Mouse (Mus musculus) cortical plate, adult 2 months (tissue): ENCODE results near the gene Stom. TPM values are rescaled to one million over a fixed set of nuclear protein-coding genes. Genes with fewer than 3 reads are reported as not detected.

Source experiments
- H3K27ac ChIP-seq: fragments of 200-500 bp; 2 replicates; pipeline ENCODE4 v1.5.1; 2012; ENCODE audit warnings: low read length, control low read depth, inconsistent platforms; ENCODE audit not compliant: insufficient read depth
- H3K4me1 ChIP-seq: fragments of 200-500 bp; 2 replicates; pipeline ENCODE4 v1.6.1; 2011; ENCODE audit warnings: low read length; ENCODE audit not compliant: control insufficient read depth, insufficient read depth
- H3K4me3 ChIP-seq: fragments of 200-500 bp; 2 replicates; pipeline ENCODE4 v1.5.1; 2011; ENCODE audit warnings: mild to moderate bottlenecking, low read length, control low read depth; ENCODE audit not compliant: insufficient read depth
- CTCF ChIP-seq: fragments of 200-500 bp; IDR thresholded peaks from 2 replicates; pipeline ENCODE4 v1.5.1; 2011; ENCODE audit warnings: mild to moderate bottlenecking, control low read depth, low read length; ENCODE audit not compliant: insufficient read depth; ENCODE audit errors: extremely low read depth
- POLR2A ChIP-seq: fragments of 200-500 bp; IDR thresholded peaks from 2 replicates; pipeline ENCODE4 v1.6.1; 2011; ENCODE audit warnings: mild to moderate bottlenecking, low read length, control low read depth; ENCODE audit not compliant: insufficient read depth; ENCODE audit errors: extremely low read depth
- polyA plus RNA-seq: library from polyadenylated mRNA; depleted of rRNA; stranded (reverse); fragments of >200 nt; gene quantifications from 2 replicates; pipeline ENCODE4 v1.2.3, GENCODE M21; 2012; rRNA removed

Stom gene
- polyA plus RNA-seq, 1 experiment: 14.7 TPM

DNA sequence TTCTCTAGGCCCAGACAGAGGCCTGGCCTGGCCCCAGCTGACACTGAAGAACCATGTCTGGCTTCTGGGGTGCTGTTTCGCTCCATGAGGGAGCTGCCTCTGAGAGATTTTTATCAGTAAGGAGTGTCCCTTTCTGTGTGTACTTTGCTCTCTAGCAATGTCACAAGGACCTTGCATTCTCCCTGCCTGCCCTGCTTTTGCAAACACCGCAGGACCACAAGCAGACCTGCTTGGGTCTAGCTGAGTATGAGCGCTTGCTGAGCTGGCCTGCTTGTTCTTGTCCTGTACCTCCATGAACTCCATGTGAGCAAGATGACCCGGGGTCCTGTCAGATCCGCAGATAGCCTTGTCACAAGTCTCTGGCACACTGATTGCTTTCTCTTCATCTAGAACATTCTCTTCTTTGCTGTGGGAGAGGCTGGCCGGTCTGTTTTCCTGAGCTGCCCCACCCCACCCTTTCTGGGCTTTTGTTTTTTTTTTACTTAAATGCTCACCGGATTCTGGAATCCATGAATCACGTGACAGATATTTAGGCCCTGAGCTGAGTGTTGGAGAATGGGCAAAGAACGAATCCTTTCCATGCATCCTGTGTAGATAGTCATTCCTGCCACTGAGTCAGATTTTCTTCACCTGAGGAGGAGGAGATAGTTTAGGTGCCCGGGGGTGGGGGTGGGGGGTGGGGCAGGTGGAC is 68.8 kb downstream of the Stom start:
- Histone ChIP-seq H3K27ac (no peak overlapping the region), H3K4me3 (no peak overlapping the region), H3K4me1 (peaks cover 8% of the 10 kb centered on the region)
- TF ChIP-seq POLR2A (no peak), CTCF (no peak)

GRCm38 (mm10) chr2:35267156-35267875 is 69.5 kb downstream of the Stom start:
- no peak overlapping the region for H3K27ac ChIP-seq
- peaks cover 5% of the 10 kb centered on the region for H3K4me1 ChIP-seq
- no peak overlapping the region for H3K4me3 ChIP-seq
- TF ChIP-seq POLR2A: no peak
- no peak for TF ChIP-seq CTCF

DNA sequence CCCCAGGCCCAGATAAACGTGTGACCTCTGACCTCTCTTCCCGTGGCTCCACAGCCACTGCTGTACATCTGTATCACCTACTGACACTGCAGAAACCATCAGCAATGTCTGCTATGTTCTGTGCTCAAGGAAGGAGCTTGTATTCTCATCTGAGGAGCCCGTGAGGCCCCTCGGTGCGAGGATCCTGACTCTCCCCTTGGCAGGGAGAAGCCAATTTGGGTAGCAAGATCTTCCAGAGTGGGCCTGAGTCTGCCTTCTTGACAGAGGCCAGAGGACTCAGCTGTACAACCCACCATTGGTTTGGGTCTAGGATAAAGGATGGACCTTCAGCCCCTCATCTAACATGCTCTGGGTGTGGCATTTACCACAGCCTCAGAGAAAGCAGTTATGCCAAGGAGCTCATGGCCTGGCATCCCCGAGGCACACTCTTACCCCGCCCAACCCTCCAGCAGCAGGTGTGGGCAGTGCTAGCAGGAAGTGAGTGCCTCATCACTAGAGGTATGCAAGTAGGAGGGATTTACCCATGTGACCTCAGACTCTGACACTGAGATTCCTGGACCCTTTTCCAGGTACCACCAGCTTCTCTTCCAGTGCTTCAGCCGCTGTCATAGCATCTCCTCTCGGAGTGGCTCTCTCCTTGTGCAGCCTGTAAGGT is 70.4 kb downstream of the Stom start:
- H3K27ac ChIP-seq: no peak overlapping the region
- H3K4me3 ChIP-seq: no peak overlapping the region
- no peak for TF ChIP-seq POLR2A
- TF ChIP-seq CTCF: no peak
- H3K4me1 ChIP-seq: peaks cover 5% of the 10 kb centered on the region

GRCm38 (mm10) chr2:35265775-35266174 is 71.0 kb downstream of the Stom start:
- TF ChIP-seq CTCF (no peak), POLR2A (no peak)
- no peak overlapping the region for H3K4me3 ChIP-seq
- H3K4me1 ChIP-seq: peaks cover 4% of the 10 kb centered on the region
- no peak overlapping the region for H3K27ac ChIP-seq

GRCm38 (mm10) chr2:35265296-35265695 is 71.5 kb downstream of the Stom start:
- H3K4me1 ChIP-seq: peaks cover 4% of the 10 kb centered on the region
- no peak for TF ChIP-seq POLR2A
- TF ChIP-seq CTCF: peak; percentile 78
- no peak overlapping the region for H3K27ac ChIP-seq
- no peak overlapping the region for H3K4me3 ChIP-seq

- Histone ChIP-seq H3K4me3 (no peak overlapping the region), H3K4me1 (peaks cover 2% of the 10 kb centered on the region; the same call in 1 of the 2 replicates), H3K27ac (no peak overlapping the region)
- TF ChIP-seq CTCF: no peak
- no peak for TF ChIP-seq POLR2A
These were observed 72.7 kb downstream of the Stom start for GRCm38 (mm10) chr2:35264095-35264494.

Other genes starting within 250 kb of the Stom start
- 0.52 and 0.59 TPM in 2 replicates for gene AI182371, start 235.4 kb downstream of the Stom start, polyA plus RNA-seq
- gene Cntrl, start 227.5 kb downstream of the Stom start, polyA plus RNA-seq: 14.9 and 15.6 TPM in 2 replicates
- 166 and 169 TPM in 2 replicates for gene Rab14, start 135.9 kb downstream of the Stom start, polyA plus RNA-seq
- 96.0 and 134 TPM in 2 replicates for gene Gsn, start 80.6 kb downstream of the Stom start, polyA plus RNA-seq
- not detected in 2 replicates for gene 4930568D16Rik, start 30.8 kb upstream of the Stom start, polyA plus RNA-seq
- not detected in 2 replicates for gene 4930402F06Rik, start 60.2 kb upstream of the Stom start, polyA plus RNA-seq
- gene Ggta1, start 126.3 kb upstream of the Stom start, polyA plus RNA-seq: 3.4 and 3.7 TPM in 2 replicates
- 114 and 120 TPM in 2 replicates for gene Dab2ip, start 221.3 kb upstream of the Stom start, polyA plus RNA-seq